Mouse (Mus musculus): Measurements from ENCODE around the gene Dnmt1.
"Not testable (repeated sequence)": the region's sequence is repeated elsewhere in the genome, so short reads cannot be mapped to it uniquely, and the experiment has no call there.

Dnmt1 gene

GRCm38 (mm10) chr9:20959430-20959938 is at the start of gene Dnmt1:
Gene Dnmt1, minus strand, starts transcription at chr9:20959888.
- no peak for DNase-seq (ENCODE audit: low read depth, low spot score)

- DNase-seq (ENCODE audit: low read depth, low spot score) = peak; percentile 71
Observed at GRCm38 (mm10) chr9:21008007-21008406, 48.3 kb upstream of the Dnmt1 start.

- no peak for DNase-seq (ENCODE audit: low read depth, low spot score)
Observed at GRCm38 (mm10) chr9:21007313-21007952, 47.7 kb upstream of the Dnmt1 start.

- DNase-seq (ENCODE audit: low read depth, low spot score) = peak; percentile 96
Observed at GRCm38 (mm10) chr9:21002627-21003551, 43.2 kb upstream of the Dnmt1 start, which contains the start of gene Mrpl4. Gene Mrpl4, plus strand, starts transcription at chr9:21002738.

- no peak for DNase-seq (ENCODE audit: low read depth, low spot score)
Observed at GRCm38 (mm10) chr9:21002270-21002626, 42.6 kb upstream of the Dnmt1 start.

- DNase-seq (ENCODE audit: low read depth, low spot score) = peak; percentile 75
Observed at GRCm38 (mm10) chr9:21001651-21002200, 42.0 kb upstream of the Dnmt1 start.

GRCm38 (mm10) chr9:21000811-21001210 is 41.1 kb upstream of the Dnmt1 start:
- peak; percentile 59 for DNase-seq (ENCODE audit: low read depth, low spot score)

- DNase-seq (ENCODE audit: low read depth, low spot score) = not testable (repeated sequence)
Observed at GRCm38 (mm10) chr9:20998337-20998736, 38.6 kb upstream of the Dnmt1 start.

- no peak for DNase-seq (ENCODE audit: low read depth, low spot score)
Observed at GRCm38 (mm10) chr9:20997065-20997464, 37.4 kb upstream of the Dnmt1 start.

GRCm38 (mm10) chr9:20995069-20995468 is 35.4 kb upstream of the Dnmt1 start:
- DNase-seq (ENCODE audit: low read depth, low spot score) = no peak

- no peak for DNase-seq (ENCODE audit: low read depth, low spot score)
Observed at GRCm38 (mm10) chr9:20993165-20993898, 33.6 kb upstream of the Dnmt1 start.

GRCm38 (mm10) chr9:20991587-20991986 is 31.9 kb upstream of the Dnmt1 start:
- no peak for DNase-seq (ENCODE audit: low read depth, low spot score)

GRCm38 (mm10) chr9:20990861-20991260 is 31.2 kb upstream of the Dnmt1 start:
- DNase-seq (ENCODE audit: low read depth, low spot score) = peak; percentile 94

GRCm38 (mm10) chr9:20987953-20988352 is 28.3 kb upstream of the Dnmt1 start:
- DNase-seq (ENCODE audit: low read depth, low spot score) = no peak

GRCm38 (mm10) chr9:20986952-20987686 is 27.4 kb upstream of the Dnmt1 start:
- peak; percentile 35 for DNase-seq (ENCODE audit: low read depth, low spot score)

- DNase-seq (ENCODE audit: low read depth, low spot score) = peak; percentile 65
Observed at GRCm38 (mm10) chr9:20983169-20983568, 23.5 kb upstream of the Dnmt1 start.

GRCm38 (mm10) chr9:20982171-20982570 is 22.5 kb upstream of the Dnmt1 start:
- DNase-seq (ENCODE audit: low read depth, low spot score) = no peak

- DNase-seq (ENCODE audit: low read depth, low spot score) = no peak
Observed at GRCm38 (mm10) chr9:20979769-20980168, 20.1 kb upstream of the Dnmt1 start.

- peak; percentile 94 for DNase-seq (ENCODE audit: low read depth, low spot score)
Observed at GRCm38 (mm10) chr9:20979181-20979580, 19.5 kb upstream of the Dnmt1 start.

- peak; percentile 57 for DNase-seq (ENCODE audit: low read depth, low spot score)
Observed at GRCm38 (mm10) chr9:20978409-20979095, 18.9 kb upstream of the Dnmt1 start.
